Mouse (Mus musculus): ENCODE measurements at regions not wholly inside any gene's neighbourhood (a gene's known extent, or its start where the extent isn't known, plus 50 kb on each side); places are given as distances from the start of the nearest gene placed in this dataset.

- TF ChIP-seq PAX5 (IDR thresholded peaks at IDR 0.05; ENCODE audit: low read length), result no peak
- no peak for TF ChIP-seq NELFE (IDR thresholded peaks at IDR 0.05; ENCODE audit: low read depth, low read length)
- TF ChIP-seq EP300 (IDR thresholded peaks at IDR 0.05; ENCODE audit: low read length), result no peak
These were observed 104.3 kb upstream of the App start for GRCm38 (mm10) chr16:85277862-85278261.
